Mouse (Mus musculus) adrenal gland, postnatal 36 days (tissue): Measurements from ENCODE around the gene Fam81b. TPM values are rescaled to one million over a fixed set of nuclear protein-coding genes. Genes with fewer than 3 reads are reported as not detected.
A peak's percentile ranks its signal among the peaks of the same experiment; 100 is the strongest.

Experiments
- DNase-seq, 2 experiments: peaks; one replicate each; pipeline ENCODE4 v3.0.0; 2021; ENCODE audit warnings: mixed read lengths in 1 of 2
- microRNA-seq: library from miRNA; unstranded; fragments of <30 nt; microRNA quantifications from one replicate; pipeline ENCODE4 v1.2.0, GENCODE M21; 2021
- total RNA-seq, 2 experiments: library from RNA; stranded (reverse); gene quantifications; 2 replicates each; pipeline ENCODE4 v1.2.3; 2021

The Fam81b gene
- total RNA-seq, 2 experiments from 2014 or later: not detected

DNA sequence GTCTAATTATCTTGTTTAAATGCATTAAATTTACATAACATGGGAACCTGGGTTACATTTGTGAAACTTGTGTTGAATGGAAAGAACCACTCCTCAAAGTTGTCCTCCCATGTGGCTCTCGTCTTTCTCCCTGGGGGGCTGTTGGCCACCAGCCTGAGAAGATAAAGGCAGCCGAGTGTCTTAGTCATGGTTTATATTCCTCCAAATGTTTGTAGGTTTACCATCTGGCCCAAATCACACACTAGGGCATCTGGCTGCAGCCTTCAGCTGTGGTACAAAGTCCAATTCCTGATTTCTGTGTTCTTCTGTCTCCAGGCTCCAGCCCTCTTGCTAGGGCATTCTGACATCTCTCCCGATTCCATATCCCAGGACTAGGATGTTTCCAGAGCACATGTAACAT, 114.6 kb downstream of the Fam81b start:
- no peak for DNase-seq

DNA sequence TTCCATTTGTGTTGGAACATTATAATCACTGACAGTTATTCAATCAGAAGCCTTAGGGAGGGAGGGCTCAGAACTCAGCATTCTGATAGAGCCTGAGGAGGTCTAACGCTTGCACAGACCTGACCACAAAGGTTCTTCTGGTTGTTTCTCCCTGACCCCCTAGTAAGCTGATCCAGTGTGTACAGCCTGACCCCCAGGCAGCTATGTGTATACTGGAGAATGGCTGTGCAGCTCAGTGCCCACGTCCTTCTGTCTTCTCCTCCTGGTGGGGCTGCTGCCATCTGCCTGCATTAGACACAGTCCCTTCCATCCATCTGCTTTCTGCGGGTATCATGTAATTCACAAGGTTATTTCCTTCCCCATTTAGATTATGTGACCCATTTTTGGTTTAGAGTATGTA, 115.7 kb downstream of the Fam81b start:
- DNase-seq: no peak

DNA sequence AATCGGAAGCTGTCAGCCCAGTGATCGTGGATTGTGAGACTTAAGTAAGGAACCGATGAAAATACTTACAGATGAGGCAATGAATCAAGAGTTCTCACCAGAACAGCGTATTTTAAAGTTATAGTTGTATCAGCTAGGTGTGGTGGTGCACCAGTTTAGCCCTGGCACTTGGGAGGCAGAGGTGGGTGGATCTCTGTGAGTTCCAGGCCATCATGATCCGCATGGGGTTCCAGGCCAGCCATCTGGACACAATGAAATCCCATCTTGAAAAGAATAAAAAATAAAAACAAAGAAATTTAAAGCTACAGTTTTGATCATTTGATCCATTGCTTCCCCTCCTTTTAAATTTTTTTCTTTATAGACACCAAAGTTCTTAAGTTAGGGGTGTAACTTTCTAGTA, 117.2 kb downstream of the Fam81b start:
- no peak for DNase-seq

DNA sequence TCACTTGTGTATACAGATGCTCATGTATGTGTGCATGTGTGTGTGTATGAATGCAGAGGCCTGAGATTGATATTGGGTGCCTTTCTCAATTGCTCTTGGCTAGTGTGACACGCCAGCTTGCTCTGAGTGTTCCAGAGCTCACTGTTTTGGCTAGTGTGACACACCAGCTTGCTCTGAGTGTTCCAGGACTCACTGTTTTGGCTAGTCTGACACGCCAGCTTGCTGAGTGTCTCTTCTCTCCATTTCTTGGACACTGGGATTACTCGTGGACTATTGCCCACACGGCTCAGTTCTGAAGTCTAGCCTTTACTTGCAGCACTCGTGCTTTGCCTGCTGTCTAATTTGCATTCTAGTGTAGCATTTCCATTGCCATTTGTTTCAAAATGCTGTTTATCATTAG, 126.2 kb downstream of the Fam81b start:
- no peak for DNase-seq

DNA sequence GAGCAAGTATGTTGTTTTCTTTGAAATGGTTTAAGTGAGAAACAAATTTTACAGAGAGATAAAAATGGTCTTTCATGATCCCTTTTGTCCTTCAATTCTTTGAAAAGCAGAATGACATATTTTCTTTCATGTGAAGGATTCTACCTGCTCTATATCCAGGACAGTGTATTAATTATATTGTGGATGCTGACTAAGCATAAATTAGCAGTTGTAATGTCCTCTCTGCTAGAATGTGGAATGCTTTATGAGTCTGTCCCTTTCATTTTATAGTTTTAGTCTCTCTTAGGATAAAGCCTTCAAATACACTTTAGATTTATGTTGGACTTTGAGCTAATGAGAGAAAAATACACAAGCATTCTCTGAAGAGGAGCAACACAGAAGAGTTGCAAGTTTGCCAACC, 130.6 kb downstream of the Fam81b start:
- DNase-seq: no peak

DNA sequence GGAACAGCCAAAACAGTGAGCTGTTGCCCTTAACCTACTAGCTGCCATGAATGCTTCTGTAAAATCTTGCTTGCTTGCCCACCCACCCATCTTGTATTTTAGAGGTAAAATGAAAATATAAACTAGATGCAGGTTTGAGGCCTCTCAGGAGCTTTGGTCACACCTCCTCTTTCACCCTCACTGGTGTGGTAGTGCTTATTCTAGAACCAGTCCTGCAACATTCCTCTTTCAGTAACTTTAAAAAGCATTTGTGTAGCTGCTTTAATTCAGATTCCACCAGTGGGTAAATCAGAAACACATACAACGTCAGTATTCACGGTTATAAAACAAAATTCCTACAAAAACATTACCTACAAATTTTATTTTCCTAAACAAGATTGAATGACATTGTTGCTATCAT, 144.3 kb downstream of the Fam81b start:
- no peak for DNase-seq

DNA sequence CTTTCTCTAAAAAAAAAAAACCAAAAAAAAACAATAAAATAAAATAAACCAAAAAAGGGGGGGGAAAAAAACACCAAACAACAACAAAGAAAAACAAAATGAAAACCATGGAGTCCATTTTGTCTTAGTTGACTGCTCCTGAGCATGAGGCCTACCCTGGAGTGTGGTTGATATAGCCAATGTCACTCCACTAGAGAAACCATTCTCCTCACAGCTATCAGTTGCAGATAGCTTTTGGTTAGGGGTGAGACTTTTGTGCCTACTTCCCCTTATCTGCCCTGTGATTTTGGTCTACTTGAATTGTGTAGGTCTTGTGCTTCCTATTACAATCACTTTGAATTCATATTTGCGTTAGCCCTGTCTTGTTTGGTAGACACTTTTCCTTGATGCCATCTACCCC, 147.4 kb downstream of the Fam81b start:
- no peak for DNase-seq

DNA sequence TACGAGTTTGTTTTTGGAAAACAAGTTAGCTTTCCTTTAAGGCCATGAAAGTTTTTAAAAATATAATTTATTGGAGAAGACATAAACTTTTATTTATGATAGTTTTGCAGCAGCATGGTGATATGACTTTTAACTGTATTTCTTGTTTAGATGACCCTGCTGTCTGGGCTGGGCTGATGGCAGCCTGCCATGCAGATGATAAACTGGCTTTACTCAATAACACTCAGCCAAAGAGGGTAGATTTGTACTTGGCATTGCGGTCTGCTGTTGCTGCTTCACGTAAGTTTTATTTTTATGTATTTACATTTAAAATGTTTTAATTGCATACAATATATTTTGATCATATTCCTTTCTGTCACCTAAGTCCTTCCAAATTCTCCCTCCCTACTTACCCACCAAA, 147.8 kb downstream of the Fam81b start:
- peak; percentile 86 to 88 for DNase-seq

Small RNA genes lying within 50 kb of the gene (microRNA-seq; reads per million reads assigned to microRNA genes)
- not detected for gene Gm24025

Other genes with a start within 250 kb of the Fam81b start
- not detected for gene Gpr150, start 248.1 kb downstream of the Fam81b start, total RNA-seq
- gene Arsk, start 206.4 kb downstream of the Fam81b start, total RNA-seq: 10 to 100 TPM in 1 of 2 experiments, 1 to 10 TPM in 1; 7.5 to 11.1 TPM
- 10 to 100 TPM; 27.1 to 29.2 TPM for gene Ttc37, start 206.3 kb downstream of the Fam81b start, total RNA-seq
- gene Mctp1, start 79.5 kb upstream of the Fam81b start, total RNA-seq: 1 to 10 TPM; 1.4 to 1.7 TPM